Mouse (Mus musculus): Measurements from ENCODE around the gene Specc1.
"Not testable (repeated sequence)": the region's sequence is repeated elsewhere in the genome, so short reads cannot be mapped to it uniquely, and the experiment has no call there.

The Specc1 gene

DNA sequence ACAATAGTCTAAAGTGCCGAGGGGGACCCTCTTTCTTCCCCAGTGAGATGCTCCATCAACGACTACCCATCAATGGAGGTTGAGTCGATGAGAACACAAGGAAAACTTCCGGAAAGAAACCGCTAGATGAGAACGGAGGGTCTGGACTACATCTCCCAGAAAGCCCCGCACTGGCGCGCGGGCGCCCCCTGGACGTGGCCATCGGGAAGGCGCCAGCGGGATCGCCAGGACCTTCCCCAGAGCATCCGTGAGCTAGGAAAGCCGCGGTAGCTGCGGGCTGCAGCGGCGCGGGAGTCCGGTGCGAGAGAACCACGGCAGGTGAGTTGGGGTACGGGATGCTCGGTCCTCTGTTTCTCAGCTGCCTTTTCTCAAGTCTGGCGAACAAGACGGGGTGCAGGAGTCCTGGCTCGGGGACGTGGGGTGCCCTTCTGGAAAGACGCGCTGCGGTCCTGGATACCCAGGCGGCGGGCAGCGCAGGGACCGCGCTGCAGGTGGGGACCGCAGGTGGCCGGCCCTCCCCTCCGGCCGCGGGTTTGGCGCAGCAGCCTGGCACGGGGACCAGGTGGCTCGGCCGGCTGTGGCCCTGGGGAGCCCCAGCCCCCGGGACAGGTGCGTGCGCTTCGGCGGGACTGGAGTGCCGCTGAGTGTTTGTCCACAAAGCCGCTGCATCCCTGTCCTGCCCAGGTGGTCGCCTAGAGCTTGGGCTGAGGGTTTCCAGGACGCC is at the start of gene Specc1:
Gene Specc1 (plus strand): TSS at position 192 of the 724 bp plus-strand sequence.
- CTCF ChIA-PET: interaction anchor here (0.6 kb wide), 1 partner anchor 13 kb away, joined by 3 read pairs; no protein-coding TSS in a partner anchor

DNA sequence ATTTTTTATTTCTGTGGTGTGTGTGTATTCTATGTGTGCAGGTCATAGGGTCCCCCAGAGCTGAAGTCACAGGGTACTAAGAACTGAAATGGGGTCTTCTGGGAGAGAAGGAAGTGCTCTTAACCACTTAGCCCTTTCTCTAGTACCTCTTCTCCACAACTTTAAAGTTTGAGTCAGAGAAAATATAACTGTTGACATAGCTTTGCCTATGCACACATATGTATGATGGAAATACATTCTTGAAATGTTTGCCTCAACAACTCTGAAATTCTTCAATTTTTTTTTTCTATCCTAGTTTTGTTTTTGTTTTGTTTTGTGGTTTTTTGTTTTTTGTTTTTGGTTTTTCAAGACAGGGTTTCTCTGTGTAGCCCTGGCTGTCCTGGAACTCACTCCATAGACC is 48.2 kb upstream of the Specc1 start:
- CTCF ChIA-PET: no interaction called here

GRCm38 (mm10) chr11:61919702-61920101 is 36.9 kb upstream of the Specc1 start:
- CTCF ChIA-PET: interaction anchor here (0.7 kb wide), 1 partner anchor 11 kb away, joined by 3 read pairs; no protein-coding TSS in a partner anchor

DNA sequence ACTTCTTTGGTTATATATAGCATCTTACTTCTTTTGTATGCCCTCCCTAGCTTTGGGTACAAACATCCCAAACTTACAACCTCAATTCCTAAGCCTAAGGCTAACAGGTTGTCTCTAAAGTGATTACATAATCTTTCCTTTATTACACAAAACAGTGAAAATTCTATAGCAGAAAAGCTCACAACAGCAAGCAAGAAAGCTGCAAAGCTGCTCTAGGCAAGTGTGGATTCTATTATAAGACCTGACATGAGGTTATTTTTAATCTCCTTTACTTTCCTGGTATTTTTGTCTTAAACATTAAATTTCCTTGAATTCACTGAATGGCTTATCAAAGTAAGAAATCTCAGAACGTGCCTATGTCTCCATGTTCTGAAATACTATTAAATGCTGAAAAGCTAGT is 33.3 kb upstream of the Specc1 start:
- CTCF ChIA-PET: no interaction called here

DNA sequence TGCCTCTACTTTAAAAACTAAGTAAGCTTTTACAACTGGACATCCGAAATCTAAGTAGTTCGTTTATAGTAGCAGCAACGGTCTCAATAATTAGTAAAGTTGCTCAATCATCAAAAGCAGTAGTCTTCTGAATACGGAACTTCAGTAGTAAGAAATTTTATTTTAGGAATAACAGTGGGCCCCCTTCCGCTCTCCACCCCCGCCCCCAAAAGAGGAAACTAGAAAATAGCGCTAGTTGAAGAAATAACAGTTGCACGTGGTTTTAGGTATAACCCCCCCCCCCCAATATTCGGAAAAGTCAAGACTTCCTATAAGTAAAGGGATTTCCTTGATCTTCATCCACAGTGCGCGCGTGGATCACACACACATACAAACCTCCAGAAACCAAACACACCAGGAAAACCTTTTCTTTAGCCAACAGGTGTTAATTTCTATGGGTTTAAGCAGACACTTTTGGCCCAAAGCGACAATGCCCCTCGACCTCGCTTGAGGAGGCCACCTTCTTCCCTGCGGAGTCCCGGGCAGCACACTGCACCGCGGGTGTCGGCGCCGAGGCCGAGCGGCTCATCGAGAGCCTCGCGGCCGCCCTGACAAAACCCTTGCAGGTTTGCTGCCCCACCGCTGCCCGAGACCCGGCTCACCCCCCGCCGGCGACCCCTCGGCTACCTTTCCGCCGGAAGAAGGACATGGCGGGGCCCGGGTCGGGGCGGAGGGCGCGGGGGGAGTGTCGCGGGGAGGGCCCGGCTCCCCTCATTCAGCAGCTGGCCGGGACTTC is 27.1 kb upstream of the Specc1 start:
- CTCF ChIA-PET: interaction anchor here (0.6 kb wide), 1 partner anchor 248 kb away, joined by 10 read pairs; no protein-coding TSS in a partner anchor

DNA sequence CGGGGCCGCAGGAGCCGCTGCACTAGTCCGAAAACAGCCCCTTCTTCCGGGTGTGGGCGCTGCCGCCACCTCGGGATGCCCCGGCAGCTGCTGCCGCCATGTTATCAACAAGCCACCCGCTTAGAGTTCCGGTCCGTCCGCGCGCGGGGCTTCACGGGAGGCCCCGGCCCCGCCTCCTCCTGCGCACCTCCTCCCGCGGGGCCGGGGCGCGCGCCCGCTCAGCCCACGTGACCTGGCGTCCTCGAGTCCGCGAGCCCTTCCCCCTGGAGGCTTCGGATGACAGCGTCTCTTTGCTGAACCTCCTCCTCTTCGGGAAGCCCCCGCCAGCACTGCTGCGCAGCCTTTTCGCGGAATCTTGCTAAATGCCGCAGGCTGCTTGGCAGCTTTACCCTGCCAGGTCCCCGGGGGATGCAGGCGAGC is 26.5 kb upstream of the Specc1 start, which contains the start of gene Akap10:
Gene Akap10 (minus strand): TSS at position 155 of the 420 bp plus-strand sequence.
- CTCF ChIA-PET: interaction anchor here (1.2 kb wide), 1 partner anchor 11 kb away, joined by 3 read pairs; no protein-coding TSS in a partner anchor

- CTCF ChIA-PET: interaction anchor here (1.2 kb wide), 1 partner anchor 12 kb away, joined by 3 read pairs; no protein-coding TSS in a partner anchor
These were observed 25.6 kb upstream of the Specc1 start for GRCm38 (mm10) chr11:61930640-61931586.

GRCm38 (mm10) chr11:61937761-61938160 is 18.8 kb upstream of the Specc1 start:
- CTCF ChIA-PET: no interaction called here

DNA sequence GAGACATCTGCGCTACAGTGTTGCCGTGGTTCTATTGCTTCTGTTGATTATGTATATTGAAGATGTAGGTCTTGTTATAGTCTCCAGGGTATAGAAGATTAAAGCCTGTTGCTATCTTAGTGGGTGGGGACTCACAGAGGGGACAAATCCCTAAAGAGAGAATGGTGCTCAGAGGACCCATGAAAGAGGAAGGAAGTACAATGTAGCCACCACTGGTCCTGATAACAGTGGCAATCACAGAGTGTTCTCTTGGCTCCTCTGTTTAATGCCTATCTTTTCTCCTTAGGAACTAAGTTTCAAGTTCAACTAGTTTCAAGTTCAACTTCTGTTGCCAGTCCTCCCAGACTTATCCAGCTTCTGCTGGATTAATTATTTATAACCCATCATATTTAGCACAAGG is 13.7 kb upstream of the Specc1 start:
- CTCF ChIA-PET: no interaction called here

DNA sequence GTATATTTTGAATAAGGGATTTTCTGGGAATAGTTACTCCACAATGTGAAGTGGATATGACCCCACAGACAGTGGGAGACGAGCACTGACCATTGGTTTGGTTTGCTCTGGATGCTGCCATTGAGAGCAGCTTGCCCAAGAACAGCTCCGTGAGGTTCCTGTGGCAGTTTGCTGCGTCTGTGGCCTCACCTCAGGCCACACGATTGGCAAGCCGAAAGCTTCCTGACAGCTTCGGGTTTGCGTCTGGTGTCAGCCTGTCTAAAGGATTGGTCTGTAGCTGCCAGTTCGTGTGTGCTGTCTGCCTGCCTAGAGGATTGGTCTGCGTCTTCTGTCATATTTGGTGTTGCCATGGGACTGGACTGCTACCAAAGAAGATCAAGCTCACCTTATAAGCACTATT is 12.1 kb upstream of the Specc1 start:
- CTCF ChIA-PET: interaction anchor here (0.7 kb wide), 1 partner anchor 18 kb away, joined by 3 read pairs; no protein-coding TSS in a partner anchor

DNA sequence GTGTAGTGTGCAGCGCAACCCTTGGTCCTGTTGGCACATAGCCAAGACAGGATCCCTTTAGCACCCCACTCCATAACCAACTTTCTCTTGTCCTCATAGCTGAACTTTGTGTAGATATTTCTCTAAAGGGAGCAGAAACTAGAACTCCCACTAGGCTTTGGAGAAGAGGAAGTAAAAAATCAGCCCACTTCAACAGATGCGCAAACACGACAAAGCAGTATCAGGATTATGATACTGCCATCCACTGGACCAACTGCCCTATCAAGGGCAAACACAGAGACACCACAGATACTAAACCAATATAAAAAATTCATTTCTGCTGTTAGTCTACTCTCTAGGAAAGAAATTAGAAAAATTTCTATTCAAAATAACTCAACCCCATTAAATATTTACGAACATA is 10.0 kb upstream of the Specc1 start:
- CTCF ChIA-PET: no interaction called here

- CTCF ChIA-PET: interaction anchor here (1.0 kb wide), 1 partner anchor 15 kb away, joined by 6 read pairs; no protein-coding TSS in a partner anchor
These were observed 7.2 kb upstream of the Specc1 start for GRCm38 (mm10) chr11:61949315-61949714.

DNA sequence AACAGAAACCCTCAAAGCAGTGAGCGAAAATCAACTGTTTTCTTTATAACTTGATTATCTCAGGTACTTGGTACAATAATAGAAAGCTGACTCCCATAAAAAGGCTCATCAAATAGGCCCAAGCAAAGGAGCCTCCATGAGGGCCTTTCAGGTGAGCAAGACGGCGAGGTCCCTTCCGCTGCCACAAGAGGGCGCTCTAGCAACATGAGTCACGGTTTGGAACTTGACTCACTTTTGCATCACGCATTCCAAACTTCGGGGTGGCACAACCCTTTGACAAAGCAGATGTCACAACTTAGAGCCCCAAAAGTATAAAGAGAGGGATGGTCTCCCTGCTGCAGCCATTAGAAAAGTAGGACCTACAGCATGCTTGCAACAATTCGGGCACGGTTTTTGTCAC is 5.9 kb upstream of the Specc1 start:
- CTCF ChIA-PET: no interaction called here

GRCm38 (mm10) chr11:61955136-61955535 is 1.4 kb upstream of the Specc1 start:
- CTCF ChIA-PET: interaction anchor here (0.7 kb wide), 1 partner anchor 10 kb away, joined by 3 read pairs; no protein-coding TSS in a partner anchor

DNA sequence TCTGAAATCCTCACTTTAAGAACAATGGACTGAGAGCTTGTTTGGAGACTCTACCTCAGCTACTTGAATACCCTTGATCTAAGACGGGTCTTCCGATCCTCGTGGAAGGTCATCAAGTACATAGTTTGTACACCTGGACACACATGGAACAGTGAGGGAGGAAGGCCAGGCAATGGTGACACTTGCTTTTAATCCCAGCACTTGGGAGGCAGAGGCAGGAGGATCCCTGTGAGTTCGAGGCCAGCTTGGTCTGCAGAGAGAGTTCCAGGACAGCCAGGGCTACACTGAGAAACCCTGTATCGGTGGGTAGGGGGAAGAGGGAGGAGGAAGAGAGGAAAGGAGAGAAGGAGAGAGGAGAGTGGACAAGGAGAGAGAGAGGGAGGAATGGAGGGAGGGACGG is 612 bp upstream of the Specc1 start:
- CTCF ChIA-PET: interaction anchor here (0.6 to 0.7 kb wide), 3 partner anchors 12 to 147 kb away, joined by 3 to 6 read pairs (median 3); no protein-coding TSS in a partner anchor

GRCm38 (mm10) chr11:61957296-61957813 is 792 bp downstream of the Specc1 start:
- CTCF ChIA-PET: no interaction called here

DNA sequence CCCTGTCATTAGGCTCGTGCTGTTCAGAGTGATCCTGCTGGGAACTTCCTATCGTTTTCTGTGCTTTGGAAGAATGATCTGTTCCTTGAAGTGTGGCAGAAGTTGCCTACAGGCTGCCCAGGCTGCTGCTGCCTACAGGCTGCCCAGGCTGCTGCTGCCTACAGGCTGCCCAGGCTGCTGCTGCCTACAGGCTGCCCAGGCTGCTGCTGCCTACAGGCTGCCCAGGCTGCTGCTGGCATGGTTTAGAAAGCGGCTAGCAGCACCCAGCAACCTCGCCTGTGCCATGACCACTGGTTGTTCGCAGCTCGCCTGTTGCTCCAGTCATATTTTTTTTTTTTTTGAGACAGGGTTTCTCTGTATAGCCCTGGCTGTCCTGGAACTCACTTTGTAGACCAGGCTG is 2.1 kb downstream of the Specc1 start:
- CTCF ChIA-PET: not testable (repeated sequence)

DNA sequence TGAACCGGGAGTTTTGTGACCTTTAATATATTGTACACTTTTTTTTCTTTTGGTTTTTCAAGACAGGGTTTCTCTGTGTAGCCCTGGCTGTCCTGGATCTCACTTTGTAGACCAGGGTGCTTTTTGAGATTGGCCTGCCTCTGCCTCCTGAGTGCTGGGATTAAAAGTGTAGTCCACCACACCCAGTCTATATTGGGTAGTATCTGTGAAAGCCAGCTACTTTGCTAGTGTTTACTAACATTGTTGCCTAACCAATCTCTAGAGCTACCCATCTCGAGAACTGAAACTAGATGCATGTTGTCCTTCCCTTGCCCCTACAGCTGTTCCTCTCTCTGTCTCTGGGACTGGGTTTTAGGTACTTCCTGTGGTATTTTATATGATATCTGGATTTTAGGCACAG is 3.5 kb downstream of the Specc1 start:
- CTCF ChIA-PET: no interaction called here

DNA sequence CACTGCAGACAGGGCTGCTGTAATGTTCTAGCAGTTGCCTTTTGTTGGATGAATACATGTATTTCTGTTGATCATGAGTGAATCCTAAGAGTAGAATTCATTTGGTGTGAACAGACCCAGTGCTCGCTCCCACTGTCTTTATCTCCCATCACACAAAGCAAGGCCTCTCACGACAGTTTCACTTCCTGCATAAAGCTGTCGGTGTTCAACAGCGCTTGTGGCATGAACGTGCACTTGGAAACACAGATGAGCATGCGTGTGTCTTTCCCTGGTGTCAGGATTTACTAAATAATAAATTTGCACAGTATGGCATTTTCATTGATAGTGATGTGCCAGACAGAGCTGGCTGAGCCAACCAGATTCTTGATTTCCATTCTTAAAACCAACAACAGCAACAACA is 6.1 kb downstream of the Specc1 start:
- CTCF ChIA-PET: no interaction called here

GRCm38 (mm10) chr11:61963193-61963592 is 6.6 kb downstream of the Specc1 start:
- CTCF ChIA-PET: no interaction called here

GRCm38 (mm10) chr11:61964611-61965010 is 8.0 kb downstream of the Specc1 start:
- CTCF ChIA-PET: interaction anchor here (0.6 kb wide), 1 partner anchor 10 kb away, joined by 3 read pairs; no protein-coding TSS in a partner anchor

Measured in spleen, embryonic (tissue).